Mouse (Mus musculus) small intestine, adult 2 months (tissue): Measurements from ENCODE around the gene P2ry1.

Source experiments
- CTCF ChIP-seq: fragments of 200-500 bp; IDR thresholded peaks from 2 replicates; pipeline ENCODE4 v1.5.1; 2012; ENCODE audit warnings: low read depth, mild to moderate bottlenecking, control low read depth, inconsistent platforms, low read length, moderate library complexity, mixed read lengths; ENCODE audit not compliant: insufficient replicate concordance, insufficient read length; ENCODE audit errors: extremely low read depth
- POLR2A ChIP-seq: fragments of 200-500 bp; IDR thresholded peaks from 2 replicates; pipeline ENCODE4 v1.6.1; 2012; ENCODE audit warnings: low read depth, mild to moderate bottlenecking, control low read depth, inconsistent platforms, low read length, moderate library complexity

- TF ChIP-seq CTCF (no peak), POLR2A (no peak)
Observed at GRCm38 (mm10) chr3:61049976-61050672, 47.5 kb downstream of the P2ry1 start.
